Mouse (Mus musculus): ENCODE results near the gene Acot11. TPM values are rescaled to one million over a fixed set of nuclear protein-coding genes. Genes with fewer than 3 reads are reported as not detected.

Acot11 gene
- polyA plus RNA-seq, 1 experiment from 2014 or later = 2.8 TPM

DNA sequence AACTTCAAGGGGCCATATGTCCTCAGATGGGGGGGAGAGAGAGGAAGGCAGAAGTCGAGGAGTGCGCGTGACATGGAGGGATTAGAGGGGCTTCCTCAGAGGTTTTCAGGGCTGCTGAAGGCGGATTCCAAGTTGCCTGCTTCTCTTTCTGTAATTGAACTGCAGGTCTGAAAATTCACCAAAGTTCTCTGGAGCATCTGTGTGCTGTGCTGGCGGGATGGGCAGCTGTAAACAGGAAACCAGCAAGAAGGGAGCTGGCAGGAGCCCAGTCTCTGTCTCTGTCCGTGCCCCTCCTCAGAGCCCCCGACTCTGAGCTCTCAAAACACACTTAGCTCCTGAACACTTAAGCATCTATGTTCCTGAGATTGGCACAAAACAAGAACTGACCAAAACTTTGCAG lies 36.5 kb upstream of the Acot11 start:
- 27% methylated on average over 7 of the region's 7 CpGs for WGBS
- H3K27ac ChIP-seq (replicated peaks) = peak overlapping the region; percentile 96
- H3K4me2 ChIP-seq (replicated peaks; ENCODE audit: low read depth) = no peak overlapping the region
- DNase-seq (ENCODE audit: low spot score) (no peak), ATAC-seq (ENCODE audit: low FRiP score, low TSS enrichment) (no peak)
- H3K27me3 ChIP-seq (ENCODE audit: control insufficient read depth, insufficient read depth, low read length) = no peaks in the 10 kb centered on the region
- no peaks in the 10 kb centered on the region for H3K36me3 ChIP-seq (ENCODE audit: control insufficient read depth, insufficient read depth, low read length)
- H3K4me3 ChIP-seq (ENCODE audit: low read depth, low read length) = no peak overlapping the region
- no peak overlapping the region for H3K9ac ChIP-seq (ENCODE audit: low read length)
- no peak for TF ChIP-seq CTCF (IDR thresholded peaks at IDR 0.05; ENCODE audit: low read depth)
- no peaks in the 10 kb centered on the region for H3K9me3 ChIP-seq (ENCODE audit: control insufficient read depth, low read length)
- H3K4me1 ChIP-seq (replicated peaks; ENCODE audit: control insufficient read depth, insufficient read depth) = 0 out of 2 replicates have a peak, but pooled peaks cover 5% of the 10 kb centered on the region

DNA sequence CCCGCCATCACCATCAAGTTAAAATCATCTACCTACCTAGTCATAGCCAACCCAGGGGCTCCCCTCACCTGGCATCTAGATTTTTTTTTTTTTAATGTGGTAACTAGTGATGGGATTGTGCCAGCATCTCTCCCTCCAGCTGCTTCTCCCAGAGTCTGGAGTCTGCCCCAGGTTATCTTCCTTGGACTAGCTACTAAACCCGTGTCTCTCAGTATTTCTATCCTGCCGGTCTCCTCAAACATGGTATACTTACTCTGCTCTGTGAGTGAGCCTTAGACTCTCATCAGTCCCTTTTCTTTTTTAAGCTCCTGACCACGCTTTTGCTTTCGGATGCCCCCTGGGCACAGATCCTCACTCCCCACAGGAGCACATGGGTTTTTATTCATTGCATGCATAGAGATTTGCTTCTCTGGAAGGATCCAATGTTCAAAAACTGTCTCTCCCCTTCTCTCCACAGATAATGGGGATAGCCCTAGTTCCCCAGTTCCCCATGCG lies 35.9 kb upstream of the Acot11 start:
- H3K27me3 ChIP-seq (ENCODE audit: control insufficient read depth, insufficient read depth, low read length) = no peaks in the 10 kb centered on the region
- peak overlapping the region; percentile 100 for H3K4me2 ChIP-seq (replicated peaks; ENCODE audit: low read depth)
- WGBS = 36% methylated on average over 6 of the region's 6 CpGs
- H3K9ac ChIP-seq (ENCODE audit: low read length) = peak overlapping the region; percentile 76
- H3K36me3 ChIP-seq (ENCODE audit: control insufficient read depth, insufficient read depth, low read length) = no peaks in the 10 kb centered on the region
- H3K4me3 ChIP-seq (ENCODE audit: low read depth, low read length) = peak overlapping the region; percentile 63
- H3K27ac ChIP-seq (replicated peaks) = peak overlapping the region; percentile 96
- TF ChIP-seq EP300 (optimal IDR thresholded peaks at IDR 0.05) (no peak), CTCF (IDR thresholded peaks at IDR 0.05; ENCODE audit: low read depth) (no peak)
- H3K9me3 ChIP-seq (ENCODE audit: control insufficient read depth, low read length) = no peaks in the 10 kb centered on the region
- H3K4me1 ChIP-seq (replicated peaks; ENCODE audit: control insufficient read depth, insufficient read depth) = 0 out of 2 replicates have a peak, but pooled peaks cover 5% of the 10 kb centered on the region
- ATAC-seq (ENCODE audit: low FRiP score, low TSS enrichment) (no peak), DNase-seq (ENCODE audit: low spot score) (no peak)

DNA sequence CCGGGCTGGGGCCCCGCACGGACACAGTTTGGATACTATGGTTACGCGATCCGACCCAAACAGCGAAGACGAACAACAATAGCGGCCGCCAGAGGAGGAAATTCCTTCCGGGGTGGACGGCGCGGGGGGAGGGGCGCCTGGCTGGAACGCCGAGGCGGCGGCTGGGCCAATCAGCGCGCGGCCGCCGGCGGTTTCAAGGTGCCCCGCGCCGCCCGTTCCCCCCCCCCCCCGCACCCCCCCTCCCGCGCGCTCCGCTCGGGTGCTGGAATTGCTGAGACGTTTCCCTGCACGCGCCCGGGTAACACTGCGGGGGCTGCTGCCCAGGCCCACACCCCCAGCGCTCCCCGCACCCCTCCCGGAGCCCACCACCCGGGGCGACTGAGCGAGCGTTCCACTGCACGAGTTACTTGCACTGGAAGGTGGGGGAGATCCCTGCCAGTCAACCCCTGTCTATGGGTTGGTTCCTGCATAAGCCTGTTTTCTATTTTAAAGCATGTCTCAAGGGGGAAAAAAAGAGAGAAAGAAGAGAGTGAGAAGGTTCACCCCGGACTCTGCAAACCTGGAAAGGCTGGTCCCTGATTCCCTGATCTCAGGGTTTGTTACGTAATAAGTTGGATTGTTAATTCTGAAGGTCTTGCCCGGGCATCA lies 35.3 kb upstream of the Acot11 start:
- Histone ChIP-seq H3K27me3 (ENCODE audit: control insufficient read depth, insufficient read depth, low read length) (no peaks in the 10 kb centered on the region), H3K9me3 (ENCODE audit: control insufficient read depth, low read length) (no peaks in the 10 kb centered on the region), H3K27ac (replicated peaks) (peak overlapping the region; percentile 96), H3K9ac (ENCODE audit: low read length) (peak overlapping the region; percentile 76), H3K4me1 (replicated peaks; ENCODE audit: control insufficient read depth, insufficient read depth) (0 out of 2 replicates have a peak, but pooled peaks cover 5% of the 10 kb centered on the region), H3K4me2 (replicated peaks; ENCODE audit: low read depth) (peak overlapping the region; percentile 100), H3K4me3 (ENCODE audit: low read depth, low read length) (peak overlapping the region; percentile 63), H3K36me3 (ENCODE audit: control insufficient read depth, insufficient read depth, low read length) (no peaks in the 10 kb centered on the region)
- 1% methylated on average over 30 of the region's 51 CpGs for WGBS
- DNase-seq (ENCODE audit: low spot score) (peak; percentile 93), ATAC-seq (ENCODE audit: low FRiP score, low TSS enrichment) (peak; percentile 69)
- TF ChIP-seq EP300 (optimal IDR thresholded peaks at IDR 0.05) = peak; percentile 33
- TF ChIP-seq CTCF (IDR thresholded peaks at IDR 0.05; ENCODE audit: low read depth) = peak; percentile 43

DNA sequence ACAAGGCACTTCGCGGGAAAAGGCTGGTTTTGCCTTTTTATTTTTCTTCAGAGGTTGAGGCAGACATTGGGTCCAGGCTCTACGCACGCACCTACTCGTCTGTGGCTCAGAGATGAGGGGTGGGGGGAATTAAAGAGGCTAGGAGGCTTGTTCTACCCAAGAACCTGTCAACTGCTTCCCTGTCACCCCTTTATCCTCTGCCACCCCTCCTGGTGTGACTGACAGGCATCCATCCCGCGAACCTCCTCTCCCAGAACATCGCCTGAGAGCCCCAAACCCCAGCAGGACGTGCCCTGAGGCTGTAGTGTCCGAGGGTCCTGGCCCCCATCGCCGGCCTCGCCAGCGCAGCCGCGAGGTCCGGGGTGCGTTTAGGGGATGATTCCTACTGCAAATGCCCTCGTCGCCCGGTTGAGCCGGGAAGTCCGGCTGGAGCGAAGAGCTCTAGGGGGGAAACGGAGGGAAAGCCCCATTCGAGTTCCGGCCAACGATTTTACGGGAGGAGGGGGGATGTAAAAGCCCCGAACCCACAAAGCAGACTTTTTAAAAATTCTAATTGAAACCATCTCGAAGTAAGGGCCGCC lies 34.5 kb upstream of the Acot11 start:
- Histone ChIP-seq H3K27ac (replicated peaks) (peak overlapping the region; percentile 96), H3K4me3 (ENCODE audit: low read depth, low read length) (peak overlapping the region; percentile 63), H3K36me3 (ENCODE audit: control insufficient read depth, insufficient read depth, low read length) (no peaks in the 10 kb centered on the region), H3K27me3 (ENCODE audit: control insufficient read depth, insufficient read depth, low read length) (no peaks in the 10 kb centered on the region), H3K9me3 (ENCODE audit: control insufficient read depth, low read length) (no peaks in the 10 kb centered on the region), H3K9ac (ENCODE audit: low read length) (peak overlapping the region; percentile 73), H3K4me1 (replicated peaks; ENCODE audit: control insufficient read depth, insufficient read depth) (0 out of 2 replicates have a peak, but pooled peaks cover 5% of the 10 kb centered on the region), H3K4me2 (replicated peaks; ENCODE audit: low read depth) (peak overlapping the region; percentile 100)
- WGBS = under 1% methylated on average over 32 of the region's 32 CpGs
- DNase-seq (ENCODE audit: low spot score) (peak; percentile 55), ATAC-seq (ENCODE audit: low FRiP score, low TSS enrichment) (peak; percentile 21; the same call in 1 of the 2 replicates)
- TF ChIP-seq CTCF (IDR thresholded peaks at IDR 0.05; ENCODE audit: low read depth) (no peak), EP300 (optimal IDR thresholded peaks at IDR 0.05) (no peak)

DNA sequence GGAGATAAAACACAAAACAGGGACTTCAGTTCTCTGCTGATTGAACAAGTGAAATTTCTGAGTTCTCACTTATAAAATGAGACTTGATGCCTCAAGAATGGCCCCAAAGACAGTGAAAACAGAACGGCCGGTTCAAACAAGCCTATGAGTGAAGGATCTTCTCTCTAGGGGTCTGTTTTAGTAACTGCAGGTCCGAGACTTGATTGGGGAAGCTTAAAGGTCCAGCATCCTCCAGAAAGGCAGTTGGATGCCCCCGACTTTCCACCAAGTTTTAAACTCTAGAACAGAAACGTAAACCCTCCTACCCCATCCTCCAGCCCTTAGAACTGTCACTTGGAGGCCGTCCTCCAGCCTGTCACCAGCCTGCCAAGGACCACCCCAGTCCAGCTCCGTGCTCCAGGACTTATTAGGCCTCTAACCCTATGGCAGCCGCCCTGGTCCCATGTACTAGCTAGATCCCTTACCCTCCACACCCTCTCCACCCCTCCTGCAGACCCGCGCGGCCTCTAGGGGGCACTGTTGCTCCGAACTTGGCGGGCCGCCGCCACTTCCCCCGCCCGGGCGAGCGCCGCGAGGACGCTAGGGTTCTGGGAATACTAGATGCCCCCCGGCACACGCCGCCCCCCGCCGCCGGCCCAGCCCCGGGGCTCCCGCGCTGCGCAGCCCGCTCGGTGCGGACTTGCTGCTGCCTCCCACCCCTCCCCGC lies 33.9 kb upstream of the Acot11 start:
- Histone ChIP-seq H3K9ac (ENCODE audit: low read length) (peak overlapping the region; percentile 73), H3K27ac (replicated peaks) (peak overlapping the region; percentile 96), H3K27me3 (ENCODE audit: control insufficient read depth, insufficient read depth, low read length) (no peaks in the 10 kb centered on the region), H3K4me1 (replicated peaks; ENCODE audit: control insufficient read depth, insufficient read depth) (0 out of 2 replicates have a peak, but pooled peaks cover 5% of the 10 kb centered on the region), H3K4me3 (ENCODE audit: low read depth, low read length) (peak overlapping the region; percentile 63), H3K4me2 (replicated peaks; ENCODE audit: low read depth) (peak overlapping the region; percentile 100), H3K36me3 (ENCODE audit: control insufficient read depth, insufficient read depth, low read length) (no peaks in the 10 kb centered on the region), H3K9me3 (ENCODE audit: control insufficient read depth, low read length) (no peaks in the 10 kb centered on the region)
- ATAC-seq (ENCODE audit: low FRiP score, low TSS enrichment) = peak; percentile 87
- TF ChIP-seq EP300 (optimal IDR thresholded peaks at IDR 0.05) (no peak), CTCF (IDR thresholded peaks at IDR 0.05; ENCODE audit: low read depth) (peak; percentile 90)
- WGBS = 3% methylated on average over 36 of the region's 36 CpGs
- peak; percentile 97 for DNase-seq (ENCODE audit: low spot score)
